Mouse (Mus musculus) stomach, embryonic 14.5 days (tissue): ENCODE data around the gene Zfp612. TPM values are rescaled to one million over a fixed set of nuclear protein-coding genes. Genes with fewer than 3 reads are reported as not detected.

Experiments
- ATAC-seq: fragments of 200-750 bp; cut with Nextera tagmentation; 2 replicates; pipeline ENCODE4 v1.8.0; 2017; ENCODE audit warnings: low read depth, moderate TSS enrichment; ENCODE audit not compliant: insufficient number of reproducible peaks, insufficient read depth, low FRiP score
- H3K27ac ChIP-seq: fragments of 300-500 bp; sonication (generic); 2 replicates; pipeline ENCODE4 v1.5.1; 2014; ENCODE audit warnings: mild to moderate bottlenecking, low read length, moderate library complexity, mixed read lengths
- H3K27me3 ChIP-seq: fragments of 300-500 bp; sonication (generic); 2 replicates; pipeline ENCODE4 v1.6.1; 2014; ENCODE audit warnings: low read length, control low read depth, mixed read lengths; ENCODE audit not compliant: control insufficient read depth, insufficient read depth
- H3K36me3 ChIP-seq: fragments of 300-500 bp; sonication (generic); 2 replicates; pipeline ENCODE4 v1.6.1; 2014; ENCODE audit warnings: mild to moderate bottlenecking, control low read depth, low read length, moderate library complexity, mixed read lengths; ENCODE audit not compliant: control insufficient read depth, insufficient read depth
- H3K4me1 ChIP-seq: fragments of 300-500 bp; sonication (generic); 2 replicates; pipeline ENCODE4 v1.6.1; 2014; ENCODE audit warnings: low read length, control low read depth, mixed read lengths; ENCODE audit not compliant: control insufficient read depth, insufficient read depth
- H3K4me2 ChIP-seq: fragments of 300-500 bp; sonication (generic); replicated peaks from 2 replicates; pipeline ENCODE4 v1.6.1; 2014; ENCODE audit warnings: low read depth, low read length, control low read depth
- H3K4me3 ChIP-seq: fragments of 300-500 bp; sonication (generic); 2 replicates; pipeline ENCODE4 v1.5.1; 2014; ENCODE audit warnings: low read depth, low read length, control low read depth
- H3K9ac ChIP-seq: fragments of 300-500 bp; sonication (generic); replicated peaks from 2 replicates; pipeline ENCODE4 v1.6.1; 2014; ENCODE audit warnings: low read depth, mild to moderate bottlenecking, control low read depth, low read length, moderate library complexity, mixed read lengths
- H3K9me3 ChIP-seq: fragments of 300-500 bp; sonication (generic); 2 replicates; pipeline ENCODE4 v1.6.1; 2016; ENCODE audit warnings: low read depth, low read length, control low read depth; ENCODE audit not compliant: control insufficient read depth
- WGBS: fragments of 180-500 bp; shearing (Covaris S2); extraction: QIAGEN DNeasy Blood & Tissue Kit; methylation state at CpG from one replicate; pipeline ENCODE4 v1.1.7; 2014; 5-methylcytosine and 5-hydroxymethylcytosine counted together
- polyA plus RNA-seq: library from polyadenylated mRNA; unstranded; fragments of >200 nt; fragmentation: Nextera tagmentation; extraction: Ambion mirVana; gene quantifications from 2 replicates; pipeline ENCODE4 v1.2.1, GENCODE M21; 2014

The Zfp612 gene
- polyA plus RNA-seq, 1 experiment from 2014 or later = 9.3 TPM

GRCm38 (mm10) chr8:110091869-110092268 is 12.3 kb downstream of the Zfp612 start:
- H3K36me3 ChIP-seq = peaks cover 15% of the 10 kb centered on the region
- no peak overlapping the region for H3K4me2 ChIP-seq
- 32% methylated on average over 1 of the region's 1 CpGs for WGBS
- H3K9ac ChIP-seq = no peak overlapping the region
- H3K4me1 ChIP-seq = no peaks in the 10 kb centered on the region
- H3K27me3 ChIP-seq = no peaks in the 10 kb centered on the region
- no peak overlapping the region for H3K4me3 ChIP-seq
- H3K27ac ChIP-seq = no peak overlapping the region
- no peak for ATAC-seq
- H3K9me3 ChIP-seq = peaks cover 11% of the 10 kb centered on the region; the same call in 1 of the 2 replicates

DNA sequence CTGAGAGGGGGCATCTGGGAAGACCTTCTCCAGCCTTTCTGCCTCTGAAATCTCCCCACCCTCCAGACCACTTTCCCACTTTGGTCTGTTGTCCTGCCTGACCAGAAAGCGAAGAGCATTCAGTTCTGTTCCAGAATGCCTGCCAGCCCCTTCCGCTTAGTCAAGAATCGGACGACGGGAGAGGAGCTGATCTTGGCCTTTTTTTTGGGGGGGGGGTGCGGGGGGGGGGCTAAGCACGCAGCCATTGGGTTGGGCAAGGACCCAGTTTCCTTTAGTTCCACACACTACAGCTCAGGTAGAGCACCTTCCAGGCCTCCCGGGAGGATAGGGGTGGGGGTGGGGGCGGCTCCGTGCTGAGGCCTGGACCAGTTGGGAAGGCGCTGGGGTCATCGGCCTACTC is 21.4 kb downstream of the Zfp612 start, which contains the start of gene Gm21964:
TSS of gene Gm21964 (plus strand) at position 301 of the 400 bp plus-strand sequence.
- Histone ChIP-seq H3K27ac (no peak within 1 kb of the TSS), H3K27me3 (no peaks in the 10 kb centered on the region), H3K9ac (no peak within 1 kb of the TSS), H3K4me2 (no peak within 1 kb of the TSS), H3K4me1 (no peaks in the 10 kb centered on the region), H3K36me3 (no peaks in the 10 kb centered on the region), H3K9me3 (no peaks in the 10 kb centered on the region), H3K4me3 (no peak within 1 kb of the TSS)
- ATAC-seq = no peak
- 79% methylated on average over 12 of the region's 12 CpGs for WGBS

DNA sequence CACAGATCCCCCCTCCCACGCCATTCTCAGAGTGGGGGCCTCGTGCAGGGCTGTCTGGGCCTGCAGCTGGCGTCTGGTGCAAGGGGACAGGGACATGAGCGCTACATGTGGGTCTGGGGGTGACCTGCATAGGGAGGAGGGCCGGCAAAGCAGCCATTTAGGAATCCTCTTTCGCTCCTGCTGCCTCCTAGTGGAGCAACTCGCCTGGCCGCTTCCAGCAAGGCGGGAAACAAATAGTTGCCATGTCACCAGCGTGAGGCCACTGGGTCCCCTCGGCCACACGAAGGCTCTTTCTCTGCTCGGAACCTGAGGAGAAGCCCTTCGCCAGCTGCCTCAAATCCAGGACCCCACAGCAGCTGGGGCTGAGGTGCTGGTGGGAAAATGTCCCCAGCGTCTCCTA is 22.1 kb downstream of the Zfp612 start:
- Histone ChIP-seq H3K4me3 (no peak overlapping the region), H3K4me1 (no peaks in the 10 kb centered on the region), H3K27me3 (no peaks in the 10 kb centered on the region), H3K4me2 (no peak overlapping the region), H3K9ac (no peak overlapping the region), H3K27ac (no peak overlapping the region), H3K9me3 (no peaks in the 10 kb centered on the region), H3K36me3 (no peaks in the 10 kb centered on the region)
- no peak for ATAC-seq
- 86% methylated on average over 15 of the region's 15 CpGs for WGBS

DNA sequence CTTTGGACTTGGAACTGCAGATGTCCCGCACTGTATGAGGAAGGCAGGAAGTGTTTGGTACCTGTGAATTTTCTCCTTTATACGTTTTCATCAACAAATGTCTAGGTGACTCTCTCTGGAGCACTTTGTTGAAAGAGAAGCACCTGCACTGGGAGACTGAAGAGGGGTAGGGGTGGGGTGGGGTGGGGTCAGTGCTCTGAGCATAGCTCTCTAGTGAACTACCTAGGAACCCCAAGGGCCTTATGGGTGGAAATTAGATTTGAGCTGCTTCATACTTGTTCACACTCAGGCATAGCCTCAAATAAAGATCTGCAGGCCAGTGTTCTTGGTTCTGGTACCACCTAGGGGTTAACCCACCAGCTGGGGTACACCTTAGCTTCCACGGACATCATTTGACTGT is 23.1 kb downstream of the Zfp612 start, which contains the start of gene Gm17720:
TSS of gene Gm17720 (minus strand) at position 101 of the 400 bp plus-strand sequence.
- H3K9me3 ChIP-seq = no peaks in the 10 kb centered on the region
- H3K9ac ChIP-seq = no peak within 1 kb of the TSS
- no peak for ATAC-seq
- H3K27me3 ChIP-seq = no peaks in the 10 kb centered on the region
- no peak within 1 kb of the TSS for H3K4me3 ChIP-seq
- 84% methylated on average over 3 of the region's 3 CpGs for WGBS
- H3K4me2 ChIP-seq = no peak within 1 kb of the TSS
- no peaks in the 10 kb centered on the region for H3K4me1 ChIP-seq
- H3K27ac ChIP-seq = no peak within 1 kb of the TSS
- no peaks in the 10 kb centered on the region for H3K36me3 ChIP-seq

DNA sequence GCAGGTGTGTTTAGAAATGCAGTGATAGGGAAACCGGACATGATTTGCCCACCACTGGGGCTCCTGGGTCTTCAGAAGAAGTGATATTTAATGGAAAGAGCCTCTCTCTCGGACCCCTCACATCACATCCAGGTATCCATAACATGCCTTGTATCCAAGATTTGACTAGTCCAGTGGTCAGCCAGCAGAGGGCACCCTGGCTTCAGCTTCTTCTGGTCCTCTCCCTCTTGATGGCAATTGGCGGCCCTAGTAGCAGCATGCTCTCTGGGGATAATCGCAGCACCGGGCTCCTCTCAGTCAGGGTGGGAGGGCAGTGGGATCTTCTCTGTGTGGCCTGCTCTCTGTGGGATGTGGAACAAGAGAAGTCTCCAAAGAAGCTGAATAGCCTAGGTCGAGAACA is 40.2 kb downstream of the Zfp612 start:
- Histone ChIP-seq H3K27me3 (no peaks in the 10 kb centered on the region), H3K9me3 (no peaks in the 10 kb centered on the region), H3K4me3 (no peak overlapping the region), H3K27ac (no peak overlapping the region), H3K36me3 (no peaks in the 10 kb centered on the region), H3K9ac (no peak overlapping the region), H3K4me2 (no peak overlapping the region), H3K4me1 (no peaks in the 10 kb centered on the region)
- no peak for ATAC-seq
- 36% methylated on average over 6 of the region's 6 CpGs for WGBS

DNA sequence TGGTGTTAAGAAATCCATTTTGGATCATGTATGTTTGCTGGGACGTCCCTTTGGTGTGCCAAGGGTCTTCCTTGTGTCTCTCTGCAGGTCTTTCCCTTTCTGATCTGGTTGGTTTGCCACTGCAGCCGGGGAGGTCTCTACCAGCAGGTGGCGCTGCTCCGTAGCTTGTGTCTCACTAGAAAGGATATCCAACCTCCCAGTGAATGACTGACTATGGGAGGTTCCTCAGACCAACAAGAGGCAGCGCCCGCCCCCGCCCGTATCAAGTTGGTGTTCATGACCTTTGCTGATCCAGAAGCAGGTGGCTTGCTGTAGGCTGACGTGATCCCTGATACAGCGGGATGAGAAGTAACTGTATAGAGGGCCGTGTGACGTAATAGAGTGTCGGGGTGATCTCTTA is 51.0 kb downstream of the Zfp612 start:
- Histone ChIP-seq H3K4me3 (no peak overlapping the region), H3K27ac (no peak overlapping the region), H3K27me3 (no peaks in the 10 kb centered on the region), H3K9ac (no peak overlapping the region), H3K4me1 (no peaks in the 10 kb centered on the region), H3K9me3 (no peaks in the 10 kb centered on the region), H3K36me3 (no peaks in the 10 kb centered on the region), H3K4me2 (no peak overlapping the region)
- WGBS = 18% methylated on average over 13 of the region's 13 CpGs
- ATAC-seq = peak; percentile 18; the same call in 1 of the 2 replicates

- H3K27ac ChIP-seq = no peak overlapping the region
- H3K4me2 ChIP-seq = no peak overlapping the region
- WGBS = 93% methylated on average over 8 of the region's 8 CpGs
- no peaks in the 10 kb centered on the region for H3K27me3 ChIP-seq
- no peaks in the 10 kb centered on the region for H3K36me3 ChIP-seq
- H3K9me3 ChIP-seq = no peaks in the 10 kb centered on the region
- H3K4me1 ChIP-seq = no peaks in the 10 kb centered on the region
- no peak overlapping the region for H3K9ac ChIP-seq
- no peak overlapping the region for H3K4me3 ChIP-seq
- no peak for ATAC-seq
These were observed 54.7 kb downstream of the Zfp612 start for GRCm38 (mm10) chr8:110134236-110134635.

- Histone ChIP-seq H3K36me3 (no peaks in the 10 kb centered on the region), H3K27ac (no peak overlapping the region), H3K4me1 (no peaks in the 10 kb centered on the region), H3K9ac (no peak overlapping the region), H3K9me3 (no peaks in the 10 kb centered on the region), H3K4me2 (no peak overlapping the region), H3K4me3 (no peak overlapping the region), H3K27me3 (no peaks in the 10 kb centered on the region)
- WGBS = 79% methylated on average over 7 of the region's 7 CpGs
- ATAC-seq = no peak
These were observed 56.0 kb downstream of the Zfp612 start for GRCm38 (mm10) chr8:110135515-110135914.

DNA sequence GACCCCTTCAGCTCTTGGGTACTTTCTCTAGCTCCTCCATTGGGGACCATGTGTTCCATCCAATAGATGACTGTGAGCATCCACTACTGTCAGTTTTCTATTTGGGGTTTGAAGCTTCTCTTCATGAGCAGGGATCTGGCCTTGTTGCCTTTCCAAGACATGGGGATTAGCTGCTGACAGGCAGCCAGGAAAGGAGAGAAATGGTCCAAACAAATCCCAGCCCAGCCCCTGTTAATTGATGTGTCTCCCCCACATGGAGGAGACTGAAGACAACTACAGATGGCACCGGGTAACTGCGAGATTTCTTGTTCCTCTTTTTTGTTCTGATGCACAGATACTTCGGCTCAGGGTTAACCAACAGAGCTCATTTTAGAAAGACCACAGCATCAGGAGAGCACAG is 60.6 kb downstream of the Zfp612 start:
- ATAC-seq = no peak
- Histone ChIP-seq H3K9ac (no peak overlapping the region), H3K9me3 (no peaks in the 10 kb centered on the region), H3K36me3 (no peaks in the 10 kb centered on the region), H3K27me3 (no peaks in the 10 kb centered on the region), H3K4me1 (no peaks in the 10 kb centered on the region), H3K4me3 (no peak overlapping the region), H3K4me2 (no peak overlapping the region), H3K27ac (no peak overlapping the region)
- WGBS = 60% methylated on average over 3 of the region's 3 CpGs
